Mouse (Mus musculus): Measurements from ENCODE around the gene Rasgrp1. TPM values are rescaled to one million over a fixed set of nuclear protein-coding genes. Genes with fewer than 3 reads are reported as not detected.

The Rasgrp1 gene
- polyA plus RNA-seq, 1 experiment from 2014 or later: 1.2 TPM

Other genes starting within 250 kb of the Rasgrp1 start
- gene Spred1, start 221.6 kb downstream of the Rasgrp1 start, polyA plus RNA-seq (2015; fragmentation: Nextera tagmentation; extraction: Ambion mirVana): 7.2 and 9.2 TPM in 2 replicates
- 17.7 and 21.1 TPM in 2 replicates for gene Fam98b, start 93.3 kb downstream of the Rasgrp1 start, polyA plus RNA-seq (2015; fragmentation: Nextera tagmentation; extraction: Ambion mirVana)

Measured in hindbrain, embryonic 13.5 days (tissue).